Mouse (Mus musculus) lung, postnatal 25 days (tissue): ENCODE measurements around the gene Cldn19.

Source experiments
- DNase-seq: peaks from one replicate; pipeline ENCODE4 v3.0.0; 2022; ENCODE audit warnings: low spot score

Gene Cldn19

DNA sequence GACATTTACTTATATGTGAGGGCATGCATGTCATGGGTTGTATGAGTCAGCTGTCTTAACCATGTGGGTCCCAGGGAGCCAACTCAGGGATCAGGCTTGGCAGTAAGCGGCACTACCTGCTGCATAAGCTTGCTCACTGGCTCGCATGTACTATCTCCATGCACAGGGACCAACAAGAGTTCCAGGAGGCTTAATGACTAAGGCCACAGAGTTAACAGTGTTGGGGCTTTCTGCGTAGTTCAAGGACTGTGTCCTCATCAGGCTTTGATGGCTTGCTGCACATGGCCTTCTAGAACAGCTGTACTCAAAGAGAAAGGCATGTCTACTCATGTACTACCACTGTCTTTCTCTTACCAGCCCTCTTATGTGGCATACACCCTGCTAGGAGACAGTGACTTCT, 45.5 kb downstream of the Cldn19 start:
- no peak for DNase-seq

DNA sequence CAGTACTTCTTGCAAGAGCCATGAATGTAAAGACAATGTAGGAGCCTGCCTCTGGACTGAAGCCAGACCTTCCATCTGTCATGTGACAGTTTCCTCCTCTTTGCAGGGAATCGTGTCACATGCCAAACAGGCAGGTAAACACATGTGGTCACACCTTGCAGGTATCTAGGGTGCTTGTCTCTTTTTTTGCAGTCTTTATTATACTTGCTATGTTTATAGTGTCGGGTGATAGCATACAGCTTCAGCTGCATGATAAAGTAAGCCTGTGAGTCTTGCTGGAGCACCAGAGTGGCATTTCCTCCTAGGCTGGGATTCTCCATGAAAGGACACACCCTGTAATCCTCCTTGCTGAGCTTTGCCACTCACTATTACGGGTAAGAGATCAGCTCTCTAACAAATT, 46.6 kb downstream of the Cldn19 start:
- no peak for DNase-seq

DNA sequence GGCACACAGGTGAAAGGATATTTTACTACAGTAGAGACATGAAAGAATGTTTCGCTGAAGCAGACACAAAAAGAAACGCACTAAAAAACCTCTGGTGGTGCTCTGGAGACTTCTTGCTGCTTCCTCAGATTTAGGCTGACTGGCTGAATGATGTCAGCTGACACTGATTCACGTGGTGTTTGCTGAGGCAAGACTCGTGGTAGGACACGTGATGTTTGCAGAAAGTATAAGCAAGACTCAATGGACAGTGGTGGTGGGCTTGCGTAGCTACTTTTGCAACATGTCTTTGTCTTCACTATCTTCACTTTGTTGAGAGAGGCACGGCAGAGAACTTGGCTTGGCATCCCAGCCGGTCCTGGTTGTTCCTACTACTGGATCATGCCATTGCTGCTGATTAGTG, 48.1 kb downstream of the Cldn19 start:
- no peak for DNase-seq

DNA sequence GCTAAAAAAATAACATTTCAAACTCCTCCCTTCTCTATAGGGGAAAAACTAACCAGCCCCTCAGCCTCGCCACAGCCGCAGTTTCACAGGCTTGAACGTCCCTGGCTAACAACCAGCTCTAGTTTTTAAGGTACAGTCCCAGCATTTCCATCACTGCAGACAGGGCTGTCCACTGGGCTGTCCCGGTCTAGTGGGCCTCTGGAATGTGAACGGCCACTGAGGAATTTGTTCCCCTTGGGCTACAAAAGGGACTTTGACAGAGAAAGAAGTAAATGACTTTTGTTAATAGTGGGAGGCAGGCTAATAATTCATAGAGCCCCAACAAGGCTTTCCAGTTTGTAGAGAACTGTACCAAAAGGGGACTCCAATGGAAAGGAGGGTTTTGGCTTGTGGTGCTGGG, 50.2 kb downstream of the Cldn19 start:
- DNase-seq, result no peak
